Mouse (Mus musculus) right cerebral cortex, postnatal 14 days (tissue): Measurements from ENCODE around the gene Arfgap3.
"Not testable (repeated sequence)": the region's sequence is repeated elsewhere in the genome, so short reads cannot be mapped to it uniquely, and the experiment has no call there.

ENCODE experiments used
- DNase-seq: peaks from one replicate; pipeline ENCODE4 v3.0.0; 2022

Gene Arfgap3

DNA sequence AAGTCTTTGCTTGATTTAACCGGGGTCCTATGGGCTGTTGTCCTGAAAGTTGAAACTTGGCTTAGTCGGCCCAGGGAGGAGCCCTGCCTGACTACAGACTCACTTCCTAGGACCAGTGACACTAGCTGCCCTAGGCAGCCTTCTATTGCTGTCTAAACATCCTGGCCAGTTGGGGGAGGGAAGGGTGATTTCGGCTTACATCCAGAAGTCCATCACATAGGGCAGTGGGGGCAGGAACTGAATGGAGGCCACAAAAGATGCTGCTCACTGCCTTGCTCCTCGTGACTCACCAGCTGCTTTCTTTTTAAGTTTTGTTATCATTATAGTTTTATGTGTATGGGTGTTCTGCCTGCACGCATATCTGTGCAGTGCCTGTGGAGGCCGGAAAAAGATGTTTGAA lies 56.9 kb downstream of the Arfgap3 start:
- DNase-seq, result no peak

DNA sequence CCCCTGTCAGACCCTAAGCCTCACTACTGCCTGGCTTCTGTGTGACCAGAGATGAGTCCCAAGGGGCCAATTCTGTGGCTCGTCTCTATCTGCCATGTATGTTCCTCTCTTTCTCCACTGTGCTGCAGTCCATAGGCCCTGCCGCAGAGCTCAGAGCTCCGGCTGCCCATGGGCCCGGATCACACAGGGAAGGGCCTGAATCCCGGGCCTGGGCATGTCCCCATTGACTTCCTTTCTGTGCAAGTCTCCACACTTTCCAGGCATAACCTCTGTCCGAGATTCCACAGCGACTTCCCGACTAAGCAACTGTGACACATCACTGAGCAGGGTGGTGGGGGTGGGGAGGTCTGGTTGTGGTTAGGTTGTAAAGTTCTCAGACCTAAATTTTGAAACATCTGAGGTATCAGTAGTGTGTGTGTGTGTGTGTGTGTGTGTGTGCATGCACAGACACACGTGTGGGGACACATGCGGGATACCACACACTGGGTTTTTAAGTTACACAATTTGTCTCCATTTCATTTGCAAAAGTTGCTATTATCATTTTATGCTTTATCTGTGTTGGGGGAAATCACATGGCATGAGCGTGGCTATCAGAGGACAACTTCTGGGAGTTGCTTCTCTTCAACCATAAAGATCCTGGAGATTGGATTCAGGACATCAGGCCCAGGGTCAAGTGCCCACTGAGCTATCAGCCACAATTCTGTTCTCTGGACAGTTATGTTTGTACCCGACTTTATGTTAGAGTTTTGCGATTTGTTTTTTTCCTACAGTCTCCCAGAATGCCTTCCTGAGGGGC lies 57.6 kb downstream of the Arfgap3 start:
- DNase-seq, result no peak

DNA sequence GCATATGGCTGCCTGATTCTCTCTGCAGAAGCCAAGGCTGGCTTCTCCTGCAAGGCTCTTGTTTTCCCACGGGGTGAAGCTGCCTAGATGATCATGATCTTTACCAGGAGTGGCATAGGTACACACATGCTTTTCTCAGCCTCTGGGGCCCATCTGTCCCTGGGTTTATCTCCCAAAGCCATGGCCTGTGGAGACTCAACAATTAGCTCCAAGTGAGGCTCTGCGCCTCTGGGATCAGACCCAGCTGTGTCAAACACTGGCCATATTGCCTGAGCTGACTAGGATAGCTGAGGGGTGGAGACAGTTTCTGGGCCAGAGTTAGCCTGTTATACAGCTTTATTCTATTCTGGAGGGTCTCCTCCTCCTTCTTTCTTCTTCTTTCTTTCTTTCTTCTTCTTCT lies 59.1 kb downstream of the Arfgap3 start:
- DNase-seq, result no peak

DNA sequence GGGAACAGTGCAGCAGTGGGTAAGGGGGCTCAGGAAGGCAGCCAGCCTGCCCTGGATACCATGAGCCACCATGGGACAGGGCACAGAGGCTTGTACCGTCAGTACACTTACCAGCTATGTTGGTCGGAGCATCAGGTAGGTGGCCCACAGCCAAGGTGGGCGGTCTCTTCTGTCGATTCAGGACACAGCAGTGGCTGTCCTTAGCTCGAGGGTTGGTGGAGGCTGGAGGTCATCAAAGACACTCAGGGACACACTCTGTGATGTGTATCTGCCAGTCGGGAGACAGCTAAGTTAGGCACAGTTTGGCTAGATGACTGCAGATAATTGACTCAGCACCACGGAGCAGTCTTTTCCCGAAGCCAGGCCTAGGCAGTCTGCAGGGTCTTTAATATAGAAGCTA lies 65.2 kb downstream of the Arfgap3 start:
- DNase-seq, result no peak

DNA sequence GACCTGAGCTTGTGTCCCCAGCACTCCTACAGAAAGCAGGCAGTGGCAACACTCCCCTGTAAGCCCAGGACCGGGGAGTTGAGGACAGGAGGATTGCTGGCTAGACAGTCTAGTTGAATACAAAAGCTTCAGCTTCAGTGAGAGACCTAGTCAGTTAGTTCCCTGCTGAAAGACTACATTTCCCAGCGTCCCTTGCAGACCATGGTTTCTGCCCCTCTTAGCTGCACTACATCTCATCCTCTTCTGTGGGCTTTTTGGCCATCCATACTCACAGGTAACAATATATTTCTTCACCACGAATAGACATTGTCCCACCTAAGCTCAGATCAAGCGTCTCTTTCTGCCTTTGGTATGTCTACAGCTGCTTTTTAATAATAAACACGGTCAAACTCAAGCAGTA lies 67.7 kb downstream of the Arfgap3 start:
- DNase-seq, result no peak

DNA sequence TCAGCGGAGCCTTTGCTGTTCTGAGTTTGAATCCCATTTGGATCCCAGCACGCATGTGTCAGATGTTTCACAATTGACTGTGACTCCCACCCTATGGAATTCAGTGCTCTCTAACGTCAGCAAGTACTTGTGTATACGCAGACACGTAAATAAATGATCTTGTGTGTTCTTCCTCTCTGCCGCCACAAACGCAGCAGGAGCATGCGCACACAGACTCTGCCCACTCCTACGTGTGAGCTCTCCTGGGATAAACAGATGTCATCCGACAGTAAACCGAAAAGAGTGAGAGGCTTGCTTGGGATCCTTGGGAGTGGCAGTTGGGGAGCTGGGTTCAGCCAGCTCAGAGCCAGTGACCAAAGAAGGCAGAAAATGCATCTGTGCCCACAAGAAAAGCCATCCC lies 68.7 kb downstream of the Arfgap3 start:
- no peak for DNase-seq

DNA sequence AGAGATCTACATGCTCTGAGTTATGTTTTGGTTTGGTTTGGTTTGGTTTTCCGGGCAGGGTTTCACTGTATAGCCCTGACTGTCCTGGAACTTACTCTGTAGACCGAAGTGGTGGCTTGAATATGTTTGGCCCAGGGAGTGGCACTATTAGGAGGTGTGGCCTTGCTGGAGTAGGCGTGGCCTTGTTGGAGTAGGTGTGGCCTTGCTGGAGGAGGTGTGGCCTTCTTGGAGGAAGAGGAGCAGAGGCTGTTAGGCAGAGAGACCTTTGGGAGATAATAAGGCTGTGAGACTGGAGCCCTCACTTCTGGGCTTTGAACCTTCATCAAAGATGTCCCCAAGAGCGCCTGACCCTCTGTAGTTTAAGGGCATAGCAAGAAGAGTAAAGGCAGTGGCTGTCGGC lies 71.5 kb downstream of the Arfgap3 start:
- no peak for DNase-seq

DNA sequence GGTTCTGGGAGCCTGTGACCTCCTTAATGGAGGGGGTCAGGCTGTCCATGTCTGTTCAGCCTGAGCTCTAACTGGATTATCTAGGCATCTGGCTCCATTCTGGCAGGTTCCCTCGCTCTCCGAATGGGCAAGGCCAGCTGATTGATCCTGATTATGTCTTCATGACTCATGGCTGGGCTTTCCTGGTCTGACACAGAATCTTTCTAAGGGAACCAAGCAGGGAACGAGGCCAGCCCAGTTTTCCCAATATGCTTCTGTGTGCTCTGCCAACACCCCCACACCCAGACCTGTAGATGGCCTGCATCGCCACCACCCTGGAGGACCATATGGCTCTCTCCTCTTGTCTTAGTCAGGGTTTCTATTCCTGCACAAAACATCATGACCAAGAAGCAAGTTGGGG lies 72.6 kb downstream of the Arfgap3 start:
- DNase-seq, result peak; percentile 33

DNA sequence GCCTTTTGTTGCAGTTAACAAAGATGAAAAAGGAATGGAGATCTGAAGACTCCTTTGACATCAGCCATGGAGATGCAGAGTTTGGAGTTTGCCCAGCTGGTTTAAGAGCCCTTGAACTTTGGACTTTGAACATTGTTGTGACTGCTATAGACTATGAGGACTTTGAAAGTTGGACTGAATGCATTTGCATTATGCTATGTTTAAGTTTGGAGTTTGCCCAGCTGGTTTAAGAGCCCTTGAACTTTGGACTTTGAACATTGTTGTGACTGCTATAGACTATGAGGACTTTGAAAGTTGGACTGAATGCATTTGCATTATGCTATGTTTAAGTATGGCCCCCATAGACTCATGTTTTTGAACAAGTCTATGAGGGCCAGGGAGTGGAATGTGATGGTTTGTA lies 75.8 kb downstream of the Arfgap3 start:
- DNase-seq, result not testable (repeated sequence)

DNA sequence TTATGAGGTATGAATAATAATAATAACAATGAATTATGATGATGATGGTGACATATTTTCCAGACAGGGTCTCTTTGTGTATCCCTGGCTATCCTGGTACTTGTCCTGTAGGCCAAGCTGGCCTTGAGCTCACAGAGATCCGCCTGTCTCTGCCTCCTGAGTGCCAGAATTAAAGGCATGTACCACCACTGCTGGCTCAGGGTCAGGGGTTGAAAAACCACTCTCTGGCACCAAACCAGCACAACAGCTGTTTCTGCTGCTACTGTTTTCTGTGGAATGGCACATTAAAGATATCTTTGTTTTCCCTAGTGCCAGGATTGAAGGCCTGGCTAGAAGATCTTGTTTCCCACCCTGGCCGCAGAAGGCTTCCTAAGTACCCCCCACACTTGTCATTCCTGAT lies 77.0 kb downstream of the Arfgap3 start:
- no peak for DNase-seq

DNA sequence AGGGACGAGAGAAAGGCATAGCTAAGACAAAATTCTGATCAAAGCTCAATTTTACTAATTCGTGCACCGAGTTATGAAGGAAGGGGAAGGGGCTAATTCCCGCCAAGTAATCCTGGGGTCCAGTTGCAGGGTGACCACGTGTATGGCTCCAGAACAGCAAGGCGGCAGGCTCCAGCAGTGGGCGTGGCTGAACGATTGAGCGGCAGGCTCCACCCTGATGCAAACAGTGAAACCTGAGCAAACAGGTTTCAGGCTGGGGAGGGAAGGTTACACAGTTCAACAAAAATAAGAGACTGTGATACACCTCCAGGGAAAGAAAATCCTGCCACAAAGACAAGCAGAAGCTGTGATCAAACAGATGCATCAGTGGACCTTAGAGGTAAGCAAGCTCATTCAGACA lies 78.8 kb downstream of the Arfgap3 start:
- not testable (repeated sequence) for DNase-seq

DNA sequence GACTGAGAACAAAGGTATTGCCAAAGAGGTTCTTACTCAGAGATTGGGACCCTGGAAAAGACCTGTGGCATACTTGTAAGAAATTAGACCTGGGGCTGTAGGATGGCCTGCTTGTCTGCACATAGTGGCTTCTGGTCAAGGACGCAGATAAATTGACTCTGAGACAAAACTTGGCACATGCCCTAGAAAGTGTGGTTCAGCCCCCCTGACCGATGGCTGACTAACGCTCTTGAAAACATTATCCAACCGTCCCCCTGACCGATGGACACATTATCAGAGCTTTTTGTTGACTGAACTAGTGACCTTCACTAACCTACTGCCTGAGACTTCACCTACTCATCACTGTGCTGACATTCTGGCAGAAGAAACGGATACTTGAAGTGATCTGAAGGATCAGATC lies 80.1 kb downstream of the Arfgap3 start:
- DNase-seq, result not testable (repeated sequence)

DNA sequence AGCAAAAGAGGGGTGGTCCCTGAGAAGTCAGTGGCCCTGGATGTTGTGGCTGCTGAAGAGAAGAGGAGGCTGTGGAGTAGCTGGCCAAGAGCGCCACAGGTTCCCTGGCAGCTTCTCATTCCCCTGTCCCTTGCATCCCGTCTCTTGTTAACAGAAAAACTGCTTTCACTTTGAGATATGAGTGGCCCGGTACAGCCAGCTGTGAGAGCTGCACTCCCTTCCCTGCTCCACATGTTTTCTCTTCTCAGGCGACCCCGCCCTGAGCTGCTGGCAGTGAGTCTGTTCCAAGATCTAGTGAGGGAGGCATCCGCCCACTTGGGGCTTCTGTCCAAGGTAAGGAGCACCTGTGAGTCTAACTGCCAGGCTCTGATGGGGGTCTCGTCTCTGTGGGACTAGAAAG lies 81.6 kb downstream of the Arfgap3 start:
- not testable (repeated sequence) for DNase-seq

DNA sequence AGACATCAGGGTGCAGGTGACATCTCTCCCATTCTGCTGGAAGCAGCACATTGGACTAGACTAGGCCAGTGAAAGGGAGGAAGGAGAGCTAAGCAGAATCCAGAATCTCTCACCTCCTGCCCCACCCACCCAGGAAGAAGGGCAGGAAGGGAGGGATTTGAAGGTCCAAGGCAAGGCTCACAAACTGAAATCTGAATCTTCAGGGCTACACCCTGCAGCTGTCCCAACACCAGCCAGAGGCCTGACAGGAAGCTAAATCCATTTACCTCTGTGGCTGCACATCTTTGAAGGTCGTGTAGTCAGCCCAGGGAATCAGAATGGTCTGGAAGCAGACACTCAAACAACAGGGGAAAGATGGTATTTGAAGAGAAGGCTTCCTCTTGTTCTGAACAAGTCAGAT lies 84.8 kb downstream of the Arfgap3 start:
- no peak for DNase-seq

DNA sequence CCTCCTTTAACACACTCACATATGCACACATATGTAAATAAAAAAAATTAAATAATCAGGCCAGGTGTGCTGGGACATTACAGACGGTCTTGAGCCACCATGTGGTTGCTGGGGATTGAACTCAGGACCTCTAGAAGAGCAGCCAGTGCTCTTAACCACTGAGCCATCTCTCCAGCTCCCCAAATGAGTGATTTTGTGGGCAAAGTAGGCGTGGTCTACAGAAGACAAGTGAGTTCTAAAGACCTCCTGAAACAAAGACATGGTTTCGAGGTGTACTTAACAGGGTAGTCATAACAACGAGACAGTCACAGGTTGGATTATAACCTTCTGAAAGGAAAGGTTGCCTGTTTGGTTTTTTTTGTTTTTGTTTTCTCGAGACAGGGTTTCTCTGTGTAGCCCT lies 86.6 kb downstream of the Arfgap3 start:
- no peak for DNase-seq

DNA sequence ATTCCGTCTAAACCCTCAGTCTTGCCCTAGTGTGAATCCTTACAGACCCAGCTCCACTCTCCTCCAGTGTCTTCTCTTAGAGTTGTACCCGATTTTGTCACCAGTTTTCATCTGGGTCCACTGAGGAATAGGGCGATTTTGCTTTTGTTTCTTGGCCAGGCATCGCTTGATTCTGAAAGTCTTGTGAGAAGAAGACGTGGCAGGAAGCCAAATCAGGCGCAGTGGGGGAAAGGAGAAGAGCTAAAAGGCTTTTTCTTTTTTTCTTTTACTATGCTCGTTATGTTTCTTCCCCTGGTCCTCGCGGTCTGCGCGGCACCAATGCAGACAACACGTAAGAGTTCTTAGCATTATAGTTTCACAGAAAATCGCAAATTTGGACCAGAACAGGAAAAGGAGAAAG lies 92.1 kb downstream of the Arfgap3 start:
- DNase-seq, result peak; percentile 32

DNA sequence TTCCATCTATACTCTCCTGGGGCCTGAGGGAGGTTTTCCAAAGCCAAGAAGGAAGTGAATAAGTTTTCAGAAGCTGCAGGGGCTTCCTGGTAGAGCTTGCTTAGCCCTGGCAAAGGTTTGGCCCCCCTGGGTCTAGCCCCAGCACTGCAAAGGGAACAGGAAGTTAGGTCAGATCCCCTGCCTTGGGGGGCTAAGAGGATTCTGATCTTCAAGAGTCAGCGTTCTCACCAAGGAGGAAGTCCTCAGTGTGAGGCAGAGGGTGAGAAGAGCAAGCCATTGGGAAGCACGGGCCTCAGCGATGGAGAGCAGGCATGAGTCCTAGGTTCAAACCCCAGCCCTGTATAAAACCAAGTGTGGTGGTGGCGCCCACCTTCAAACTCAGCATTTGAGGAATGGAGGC lies 93.6 kb downstream of the Arfgap3 start:
- no peak for DNase-seq

DNA sequence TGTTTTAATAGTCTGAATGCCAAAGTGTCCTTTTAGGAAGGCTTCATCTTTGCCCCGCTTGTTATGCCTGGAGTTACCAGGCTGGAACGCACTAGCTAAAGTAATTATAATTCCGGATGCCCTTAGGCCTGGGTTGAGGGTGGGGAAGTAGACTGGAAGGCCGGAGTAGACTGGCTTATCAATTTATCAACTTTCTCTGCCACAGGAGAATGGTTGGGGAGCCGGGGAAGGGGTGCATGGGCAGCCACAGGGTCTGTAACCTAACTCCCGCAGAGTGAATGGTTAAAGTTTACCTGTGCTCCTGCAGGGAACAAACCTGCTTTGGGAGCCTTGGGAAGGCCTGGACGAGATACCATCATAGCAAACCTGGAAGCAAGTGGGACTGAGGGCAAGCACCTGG lies 94.1 kb downstream of the Arfgap3 start:
- no peak for DNase-seq

DNA sequence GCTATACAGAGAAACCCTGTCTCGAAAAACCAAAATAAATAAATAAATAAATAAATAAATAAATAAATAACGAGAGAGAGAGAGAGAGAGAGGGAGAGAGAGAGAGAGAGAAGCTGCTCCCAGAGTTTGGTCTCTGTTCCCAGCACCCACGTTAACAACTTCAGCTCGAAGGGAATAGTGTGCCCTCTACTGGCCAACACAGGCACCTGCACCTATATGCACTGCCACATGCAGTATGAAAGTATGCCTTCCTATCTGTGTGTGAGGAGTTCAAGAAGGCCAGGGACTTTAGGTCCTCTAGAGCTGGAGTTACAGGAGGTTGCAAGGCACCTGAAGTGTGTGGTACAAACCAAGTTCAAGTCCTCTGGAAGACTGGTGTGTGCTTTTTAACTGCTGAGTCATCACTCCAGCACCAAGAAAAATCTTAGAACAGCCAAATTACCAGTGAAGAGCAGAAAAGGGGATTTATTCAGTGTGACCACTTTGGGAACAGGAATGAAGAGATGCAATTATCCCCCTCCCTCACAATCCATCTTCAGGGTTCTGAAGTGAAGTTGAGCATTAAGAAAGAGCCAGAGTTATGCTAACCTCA lies 94.8 kb downstream of the Arfgap3 start:
- DNase-seq, result no peak

DNA sequence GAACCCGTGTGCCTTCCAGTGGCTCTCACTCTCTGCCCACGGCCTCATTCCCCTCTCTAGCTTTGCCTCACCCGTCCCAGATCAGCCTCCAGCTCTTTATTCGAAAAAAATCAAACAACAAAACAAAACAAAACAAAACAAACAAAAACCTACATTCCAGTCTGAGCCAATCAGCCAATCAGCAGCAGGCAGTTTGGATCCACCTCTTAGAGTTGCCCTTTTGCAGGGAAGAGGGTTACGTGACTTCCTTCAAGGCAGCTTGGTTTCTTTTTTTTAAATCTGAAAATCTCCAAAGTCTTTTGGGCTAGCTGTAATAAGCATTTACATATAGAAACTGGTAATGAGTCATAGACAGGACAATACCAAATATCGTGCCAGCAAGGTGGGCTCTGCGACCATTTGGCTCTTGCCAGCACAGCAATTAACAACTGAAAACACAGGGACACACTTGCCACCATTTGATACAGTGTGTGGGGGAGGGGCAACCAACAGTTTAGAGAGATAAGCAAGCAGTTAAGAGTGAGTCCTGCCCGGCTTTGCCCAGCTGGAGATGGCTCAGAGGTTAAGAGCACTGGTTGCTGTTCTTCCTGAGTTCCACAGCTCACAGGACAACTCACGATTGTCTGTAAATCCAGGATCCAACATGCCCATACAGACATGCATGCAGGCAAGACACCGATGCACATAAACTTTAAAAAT lies 95.5 kb downstream of the Arfgap3 start:
- no peak for DNase-seq

DNA sequence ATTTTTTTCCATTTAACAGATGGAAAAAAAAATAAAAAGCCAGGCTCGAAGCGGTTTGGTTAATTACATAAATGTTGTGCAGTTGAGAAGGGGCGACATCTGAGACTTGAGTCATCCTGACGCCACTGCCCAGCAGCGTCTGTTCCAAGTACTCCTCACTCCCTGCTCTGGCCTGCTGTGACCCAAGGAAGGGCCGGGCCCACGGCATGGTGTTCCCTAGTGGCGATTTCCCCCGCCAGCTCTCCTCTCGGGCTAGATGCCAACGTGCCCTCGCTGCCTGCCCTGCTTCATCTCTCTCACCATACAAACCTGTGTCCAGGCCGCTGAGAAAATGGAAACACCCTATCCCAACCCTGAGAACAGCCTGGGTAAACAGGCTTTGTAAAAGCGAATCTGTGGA lies 98.0 kb downstream of the Arfgap3 start:
- DNase-seq, result no peak

DNA sequence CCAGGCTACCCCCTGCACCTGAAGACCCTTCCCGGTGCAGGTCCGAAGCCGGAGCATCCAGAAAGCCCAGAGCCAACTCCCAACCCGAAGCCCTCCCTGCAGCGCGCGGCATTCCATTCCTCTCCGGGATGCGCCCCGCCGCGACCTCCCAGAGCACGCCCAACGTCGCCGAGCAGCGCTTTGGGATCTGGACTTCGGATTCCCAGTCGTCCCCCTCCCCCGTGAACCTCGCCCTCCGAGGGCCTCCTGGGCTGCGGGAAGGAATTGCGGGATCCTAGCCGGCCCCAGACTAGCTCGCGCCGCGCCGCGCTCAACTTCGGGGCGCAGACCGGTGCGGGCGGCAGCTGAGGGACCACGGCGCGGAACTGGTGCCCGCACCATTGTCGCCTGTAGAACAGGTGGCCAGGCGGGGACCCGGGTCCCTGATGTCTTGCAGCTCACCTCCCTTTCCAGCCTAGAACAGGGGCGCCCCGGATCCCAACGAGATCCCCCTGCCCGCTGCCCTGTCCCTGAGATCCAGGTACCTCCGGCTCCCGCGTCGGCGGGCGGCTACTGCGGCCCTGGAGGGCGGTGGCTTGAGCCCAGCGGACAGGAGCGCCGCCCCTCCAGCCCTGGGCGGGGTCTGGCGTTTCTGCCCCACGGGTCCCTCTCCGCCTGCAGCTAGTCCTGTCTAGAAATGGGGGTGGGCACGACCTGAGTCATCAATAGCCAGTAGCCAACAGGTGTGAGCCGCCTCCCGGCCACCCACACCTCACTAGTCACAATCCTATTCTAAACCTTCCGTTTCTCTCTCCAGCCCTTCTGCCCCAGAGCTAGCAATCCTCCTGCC lies 98.7 kb downstream of the Arfgap3 start, which contains the start of gene A4galt:
TSS of gene A4galt (minus strand) at position 599 of the 829 bp plus-strand sequence.
- DNase-seq, result peak; percentile 16

DNA sequence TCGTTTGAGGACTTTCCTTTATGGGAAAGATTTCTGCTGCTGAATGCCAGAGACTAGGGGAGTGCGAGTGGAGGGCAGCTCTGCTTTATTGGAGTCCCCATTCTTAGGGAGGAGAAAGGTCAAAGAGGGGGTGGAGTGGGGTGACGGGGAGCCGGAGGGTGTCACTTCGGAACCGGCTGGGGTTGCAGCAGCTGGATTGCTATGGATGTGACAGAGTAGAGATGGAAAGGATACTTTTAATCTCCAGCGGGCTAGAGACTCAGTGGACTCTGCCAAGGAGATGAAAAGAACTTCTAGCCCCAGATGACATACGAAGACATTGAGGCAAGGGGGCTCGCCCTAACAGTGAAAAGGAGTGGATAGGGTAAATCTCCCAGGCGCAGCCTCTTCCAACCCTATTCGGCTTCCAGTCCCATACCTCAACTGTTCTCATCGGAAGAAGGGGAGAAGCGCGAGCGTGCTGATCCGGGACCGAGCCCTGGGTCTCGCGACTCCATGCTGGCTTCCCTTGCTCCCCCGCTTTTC lies 99.3 kb downstream of the Arfgap3 start:
- no peak for DNase-seq
